Mouse (Mus musculus) adrenal gland (tissue): ENCODE results near the gene Rimkla.

ENCODE experiments used
- intact Hi-C: fragments of 180-260 bp; cut with DNase I; formaldehyde crosslinking; loops from one replicate; pipeline ENCODE4 v1.15.1; 2025

Rimkla gene

DNA sequence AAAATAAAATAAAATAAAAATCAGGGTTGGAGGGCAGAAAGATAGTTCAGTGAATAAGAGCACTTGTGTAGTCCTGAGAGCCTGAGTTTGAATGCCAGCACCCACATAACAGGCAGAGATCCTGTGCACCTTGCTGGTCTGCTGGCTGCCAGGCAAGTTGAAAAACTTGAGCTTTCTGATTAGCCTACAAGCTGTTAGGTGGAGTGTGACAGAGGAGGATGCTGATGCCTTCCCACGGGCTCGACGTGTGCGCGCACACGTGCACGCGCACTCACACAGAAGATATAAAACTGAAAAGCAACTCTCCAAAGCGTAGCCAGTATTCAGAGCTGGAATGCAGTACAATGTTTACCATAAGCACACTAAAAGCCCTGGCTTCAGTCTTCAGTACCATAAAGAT is 19.9 kb downstream of the Rimkla start:
- intact Hi-C loops, result no loop called here

DNA sequence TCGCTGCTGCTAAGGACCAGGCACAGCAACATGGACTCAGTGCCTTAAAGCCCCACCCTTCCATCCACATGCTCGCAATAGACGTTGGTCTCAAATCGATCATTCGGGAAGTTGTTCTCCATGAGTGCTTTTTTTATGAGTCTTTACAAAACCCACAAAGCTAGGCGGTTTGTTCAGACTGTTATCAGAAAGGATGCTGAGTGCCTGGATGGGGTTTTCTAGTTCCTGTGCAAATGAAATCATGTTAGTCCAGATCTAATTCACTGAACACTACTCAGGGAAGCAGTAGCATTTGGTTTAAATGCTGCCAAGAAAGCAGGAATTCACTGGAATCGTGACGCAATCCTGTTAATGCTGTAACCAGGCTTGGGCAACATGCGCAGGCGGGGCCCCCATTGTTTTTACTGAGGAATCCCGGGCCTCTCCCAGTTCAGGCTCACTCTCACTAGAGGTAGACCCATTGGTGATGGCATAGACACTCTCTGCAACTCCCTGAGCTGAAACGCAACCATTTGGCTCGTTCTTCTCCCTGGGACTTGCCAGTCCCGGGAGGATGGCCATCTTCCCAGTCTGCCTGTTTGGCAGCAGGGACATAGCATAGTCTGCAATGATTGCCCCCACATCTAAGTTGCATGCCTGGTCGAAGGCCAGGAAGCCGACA is 24.6 kb downstream of the Rimkla start:
- intact Hi-C loops, result loop anchor here (10.0 kb wide), 1 partner anchor 73 kb away; no protein-coding TSS in a partner anchor

DNA sequence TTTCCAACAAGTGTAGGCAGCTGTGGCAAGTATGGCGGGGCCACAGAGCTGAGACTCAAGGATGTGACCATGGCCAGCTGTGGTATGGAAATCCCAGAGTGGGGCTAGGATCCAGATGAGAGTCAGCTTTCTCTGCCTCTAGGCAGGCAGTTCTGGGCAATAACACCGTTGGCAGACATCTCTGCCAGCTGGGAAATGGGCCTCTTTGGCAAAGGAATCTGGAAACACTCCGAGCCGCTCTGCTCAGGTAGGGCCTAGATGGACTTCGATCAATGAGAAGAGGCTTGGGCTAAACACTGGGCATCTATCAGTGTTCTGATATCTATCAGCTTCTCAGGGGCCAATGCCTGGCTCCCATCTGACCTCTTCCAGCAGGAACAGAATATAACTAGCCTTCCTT is 26.6 kb downstream of the Rimkla start:
- intact Hi-C loops, result loop anchor here (10.0 kb wide), 1 partner anchor 71 kb away; no protein-coding TSS in a partner anchor

DNA sequence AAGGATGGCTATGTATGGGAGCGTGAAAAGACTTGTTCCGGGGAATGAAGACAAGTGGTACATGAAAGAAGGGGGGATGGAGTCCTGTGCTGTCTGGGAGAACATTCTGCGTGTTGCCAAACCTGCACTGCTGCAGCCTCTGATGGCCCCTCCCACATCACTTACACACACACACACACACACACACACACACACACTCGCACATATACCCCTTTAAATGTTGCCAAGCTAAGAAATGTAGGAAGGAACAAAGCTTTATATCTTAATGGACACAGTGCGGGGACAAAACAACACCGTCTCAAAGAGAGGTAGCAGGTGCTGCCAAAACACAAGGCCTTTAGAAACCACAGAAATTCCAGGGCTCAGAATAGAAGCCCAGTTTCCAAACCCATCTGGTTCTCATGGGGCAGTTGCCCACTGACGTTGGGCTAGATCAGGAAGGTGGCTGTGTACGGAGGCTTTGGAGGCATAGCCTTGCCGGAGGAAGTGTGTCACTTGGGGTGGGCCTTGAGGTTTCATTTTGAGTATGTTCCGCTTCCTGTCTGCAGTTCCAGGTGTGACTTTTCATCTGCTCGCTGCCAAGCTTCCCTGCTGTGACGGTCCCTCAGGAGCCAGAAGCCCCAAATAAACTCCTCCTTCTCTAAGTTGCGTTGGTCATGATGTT is 28.5 kb downstream of the Rimkla start:
- intact Hi-C loops, result loop anchor here (10.0 kb wide), 1 partner anchor 69 kb away; no protein-coding TSS in a partner anchor

DNA sequence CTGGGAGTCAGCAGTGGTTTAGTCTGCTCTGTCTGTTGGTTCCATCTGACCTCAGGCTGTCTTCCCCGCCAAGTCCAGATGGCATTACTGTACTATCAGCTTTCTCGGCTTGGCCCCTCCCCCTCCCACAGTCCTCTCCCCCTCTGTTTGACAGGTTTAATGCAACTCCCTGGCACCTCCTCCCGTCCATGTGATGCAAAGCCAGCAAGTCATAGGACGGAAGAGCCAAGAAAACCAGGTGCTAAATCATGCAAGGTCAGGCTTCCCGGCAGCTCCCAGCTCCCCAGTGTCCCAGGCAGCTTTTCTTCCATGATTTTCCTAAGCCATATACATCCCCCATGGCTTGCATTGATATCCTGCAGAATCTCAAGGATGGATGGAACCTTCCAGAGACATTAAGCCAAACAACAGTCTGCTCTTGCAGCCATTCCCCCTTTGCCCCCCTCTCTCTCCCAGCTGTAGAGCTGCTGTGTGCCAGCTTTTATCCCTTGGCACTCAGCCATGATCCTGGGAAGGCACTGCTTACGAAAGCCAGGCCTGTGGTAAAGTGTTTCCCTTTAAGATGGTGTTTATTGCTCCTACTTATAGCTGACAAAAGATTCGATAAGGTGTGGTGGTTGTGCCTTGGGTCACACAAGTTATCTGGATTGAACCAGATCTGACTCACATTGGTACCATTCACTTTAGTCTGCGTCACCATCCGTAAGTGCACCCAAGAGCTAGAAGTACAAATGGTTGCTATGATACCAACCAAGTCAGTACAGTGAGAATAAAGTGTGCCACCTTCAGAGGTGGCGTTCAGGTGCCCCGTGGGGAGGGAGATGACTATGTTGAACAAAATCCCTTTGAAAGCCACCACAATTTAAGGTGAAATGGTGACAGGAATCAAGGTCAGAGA is 29.3 kb downstream of the Rimkla start:
- intact Hi-C loops, result loop anchor here (10.0 kb wide), 1 partner anchor 68 kb away; no protein-coding TSS in a partner anchor

DNA sequence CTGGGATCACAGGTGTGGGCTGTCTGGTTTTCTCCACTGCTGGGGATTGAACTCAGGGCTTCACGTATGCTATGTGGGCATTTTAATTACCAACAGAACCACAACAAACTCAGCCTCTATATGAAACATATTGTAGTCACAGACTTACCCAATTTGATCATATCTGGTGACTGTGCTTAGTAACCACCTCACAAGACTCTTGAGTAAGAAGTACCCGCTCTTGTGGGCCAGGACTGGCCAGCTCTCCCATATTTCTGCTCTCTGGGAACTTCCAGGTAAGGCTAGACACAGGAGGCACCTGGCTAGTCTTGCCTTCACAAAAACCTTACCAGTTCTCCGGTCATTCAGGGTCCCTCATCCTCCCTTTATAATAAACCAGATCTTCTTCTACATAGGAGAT is 30.0 kb downstream of the Rimkla start:
- intact Hi-C loops, result loop anchor here (10.0 kb wide), 1 partner anchor 68 kb away; no protein-coding TSS in a partner anchor

DNA sequence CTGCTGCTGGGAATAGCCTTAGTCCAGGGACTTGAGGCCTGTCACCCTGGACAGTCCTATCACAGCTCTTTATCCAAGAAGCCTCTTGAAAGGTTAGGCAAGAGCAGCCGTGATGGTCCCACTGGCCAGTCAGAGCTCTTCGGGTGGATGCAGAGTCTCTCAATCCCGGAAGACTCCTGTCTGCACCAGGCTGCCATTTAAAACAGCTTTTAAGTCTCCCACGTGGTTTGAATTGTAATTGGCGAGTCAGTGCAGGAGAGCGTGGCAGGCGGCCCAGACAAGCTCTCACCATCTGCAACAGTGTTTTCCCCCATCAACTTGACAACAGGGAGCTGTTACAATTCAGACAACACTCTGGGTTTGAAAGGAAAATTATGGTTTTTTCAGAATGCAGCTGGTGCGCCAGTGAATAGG is 31.7 kb downstream of the Rimkla start:
- intact Hi-C loops, result loop anchor here (10.0 kb wide), 1 partner anchor 66 kb away; no protein-coding TSS in a partner anchor

DNA sequence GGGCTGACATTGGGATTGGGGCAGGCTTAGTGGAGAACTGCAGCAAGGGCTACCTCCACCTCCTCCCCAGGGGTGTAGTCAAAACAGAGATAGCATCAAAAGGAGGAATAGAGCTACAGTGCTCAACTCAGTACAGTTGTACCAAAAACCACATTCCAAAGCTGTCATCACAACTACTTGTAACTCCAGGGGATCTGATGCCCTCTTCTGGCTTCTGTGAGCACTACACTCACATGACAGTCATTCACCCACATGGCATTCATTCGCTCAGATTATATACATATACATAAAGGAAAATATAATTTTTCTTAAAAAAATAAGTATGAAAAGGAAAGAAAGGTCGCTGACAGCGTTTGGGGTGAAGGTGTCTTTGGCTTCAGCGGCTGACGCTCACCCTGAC is 32.1 kb downstream of the Rimkla start:
- intact Hi-C loops, result loop anchor here (10.0 kb wide), 1 partner anchor 65 kb away; no protein-coding TSS in a partner anchor

DNA sequence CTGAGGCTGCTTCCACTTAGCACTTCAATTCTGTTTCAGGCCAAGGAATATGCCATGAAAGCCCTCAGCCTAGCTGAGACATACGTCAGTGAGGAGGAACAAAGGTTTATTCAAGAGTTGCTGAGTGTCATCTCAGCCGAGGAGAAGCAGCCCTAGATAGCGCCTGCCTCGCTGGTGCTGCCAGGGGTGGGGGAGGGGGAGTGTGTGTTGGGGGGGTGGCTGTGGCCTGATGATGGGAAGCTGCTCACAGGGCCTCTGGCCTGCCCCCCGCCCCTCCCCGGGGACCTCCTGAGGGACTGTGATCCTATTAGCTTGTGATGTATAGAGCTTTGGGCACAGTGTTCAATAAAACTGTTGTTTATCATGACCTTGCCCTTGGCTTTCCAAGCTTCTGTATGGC is 38.9 kb downstream of the Rimkla start:
- intact Hi-C loops, result no loop called here

DNA sequence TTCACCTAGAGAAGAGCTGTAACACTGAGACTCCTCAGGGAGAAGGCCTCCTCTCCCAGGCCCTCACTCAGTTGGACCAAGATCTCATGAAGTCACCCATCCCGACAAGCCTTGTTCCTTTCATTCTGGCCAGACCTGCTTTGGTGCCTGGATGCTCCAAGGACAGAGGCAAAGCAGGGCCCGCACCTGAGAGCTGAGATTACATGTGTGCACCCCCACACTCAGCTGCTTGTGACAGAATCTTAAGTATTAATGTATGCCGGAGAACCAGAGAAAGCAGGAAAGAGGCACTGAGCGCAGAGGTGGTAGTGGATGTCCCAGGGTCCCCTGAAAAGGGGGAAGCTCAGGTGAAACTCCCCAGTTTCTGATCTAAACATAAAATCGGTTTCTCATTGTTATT is 39.3 kb downstream of the Rimkla start:
- intact Hi-C loops, result no loop called here

DNA sequence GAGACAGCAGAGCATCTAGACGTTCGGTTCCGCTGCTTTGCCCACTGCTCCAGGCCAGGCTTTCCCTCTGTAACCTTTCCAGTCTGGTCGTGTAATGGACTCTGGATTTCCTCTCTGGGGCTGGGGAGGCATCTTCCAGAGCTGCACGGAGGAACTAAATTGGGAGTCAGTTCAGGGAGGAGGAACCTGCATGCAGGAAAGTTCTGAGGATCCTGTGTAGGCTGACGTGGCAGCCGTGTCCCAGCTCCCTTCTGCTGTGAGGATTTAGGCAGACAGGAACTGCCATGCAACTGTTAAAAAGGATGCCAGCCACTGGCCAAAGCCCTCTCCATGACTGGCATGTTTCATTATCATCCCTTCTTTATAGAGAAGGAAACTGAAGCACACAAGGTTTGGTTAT is 42.0 kb downstream of the Rimkla start:
- intact Hi-C loops, result no loop called here

DNA sequence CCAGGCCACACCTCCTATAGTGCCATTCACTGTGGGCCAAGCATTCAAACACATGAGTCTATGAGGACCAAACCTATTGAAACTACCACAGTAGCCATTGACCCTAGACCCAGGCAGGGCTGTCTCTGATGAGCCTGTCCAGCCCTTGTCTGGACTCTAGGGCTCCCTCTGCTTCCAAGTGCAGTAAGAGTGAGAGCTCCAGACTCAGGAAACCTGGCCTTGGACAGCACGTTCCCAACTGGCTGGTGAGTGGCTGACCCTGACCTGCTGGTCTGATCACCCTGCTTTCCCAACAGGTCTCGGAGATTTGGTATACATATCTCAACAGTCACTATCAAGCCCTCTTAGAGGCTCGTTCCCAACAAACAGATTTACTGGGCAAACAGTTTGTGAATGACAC is 44.6 kb downstream of the Rimkla start:
- intact Hi-C loops, result no loop called here

DNA sequence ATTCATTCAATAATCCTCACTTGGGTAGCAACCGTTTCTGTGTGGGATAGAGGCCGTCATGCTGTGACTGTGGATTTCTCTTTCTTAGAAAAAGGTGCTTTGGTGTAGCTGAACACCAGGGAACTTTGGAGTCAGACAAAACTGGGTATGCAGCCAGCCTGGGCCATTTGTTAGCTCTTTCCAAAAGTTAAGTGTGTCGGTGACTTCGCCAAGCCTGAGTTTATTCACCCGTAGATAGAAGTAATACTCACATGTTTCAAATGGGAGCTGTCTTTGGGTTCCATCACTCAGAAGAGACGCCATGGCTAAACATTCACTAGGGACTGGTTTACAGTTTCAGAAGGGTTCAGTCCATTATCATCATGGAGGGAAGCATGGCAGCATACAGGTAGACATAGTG is 45.2 kb downstream of the Rimkla start:
- intact Hi-C loops, result no loop called here

DNA sequence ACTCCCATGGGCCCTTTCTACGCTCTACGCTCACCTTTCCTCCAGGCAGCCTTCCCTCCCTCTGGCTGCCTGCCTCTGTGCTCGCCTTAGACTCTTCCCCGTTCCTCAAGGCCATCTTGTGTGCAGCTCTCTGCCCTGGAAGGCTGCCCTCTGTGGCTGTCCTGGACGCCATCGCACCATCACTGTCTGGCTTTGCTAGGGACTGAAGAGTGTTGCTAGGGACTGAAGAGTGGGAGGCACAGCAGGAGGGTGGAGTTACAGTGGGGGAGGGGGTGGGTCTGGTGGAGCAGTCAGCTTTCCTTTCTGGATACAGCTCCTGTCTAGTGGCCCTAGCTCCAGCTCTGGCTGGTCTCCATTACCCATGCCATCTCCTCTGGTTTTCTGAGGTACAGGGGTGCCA is 49.9 kb downstream of the Rimkla start:
- intact Hi-C loops, result no loop called here

DNA sequence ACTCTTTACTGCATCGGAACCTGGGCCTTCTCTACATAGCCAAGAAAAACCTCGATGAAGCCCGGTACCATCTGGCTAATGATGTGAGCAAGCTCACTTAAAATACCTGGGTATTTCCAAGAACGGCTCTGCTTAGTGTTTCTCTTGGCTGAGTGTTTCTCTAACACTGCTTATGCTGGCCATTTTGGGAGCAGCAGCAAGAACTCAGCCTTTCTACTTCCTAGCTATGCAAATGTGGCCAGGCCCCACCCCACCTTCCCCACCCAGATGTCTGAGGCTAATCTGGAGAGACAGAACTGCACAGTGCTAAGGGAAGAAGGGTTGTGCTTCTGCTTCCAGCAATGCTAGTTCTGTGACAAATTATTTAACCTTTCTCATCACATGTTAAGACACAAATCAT is 50.6 kb downstream of the Rimkla start:
- intact Hi-C loops, result no loop called here

DNA sequence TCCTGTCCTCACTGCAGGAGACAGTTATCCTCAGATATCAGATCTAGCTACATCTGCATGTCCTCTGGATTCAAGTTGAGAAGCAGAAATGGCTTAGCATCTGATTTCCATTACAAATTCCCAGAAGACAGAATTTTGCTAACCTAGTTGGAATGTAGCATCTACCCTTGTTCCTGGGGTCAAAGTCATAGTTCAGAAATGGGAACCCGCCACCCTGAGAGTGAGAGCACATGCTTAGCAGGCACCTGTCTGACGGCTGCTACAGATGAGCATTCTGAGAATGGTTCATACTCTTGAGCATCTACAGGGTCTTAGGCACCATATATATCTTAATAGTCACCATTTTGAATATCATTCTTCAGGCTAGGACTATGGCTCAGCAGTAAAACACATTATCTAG is 54.5 kb downstream of the Rimkla start:
- intact Hi-C loops, result no loop called here

DNA sequence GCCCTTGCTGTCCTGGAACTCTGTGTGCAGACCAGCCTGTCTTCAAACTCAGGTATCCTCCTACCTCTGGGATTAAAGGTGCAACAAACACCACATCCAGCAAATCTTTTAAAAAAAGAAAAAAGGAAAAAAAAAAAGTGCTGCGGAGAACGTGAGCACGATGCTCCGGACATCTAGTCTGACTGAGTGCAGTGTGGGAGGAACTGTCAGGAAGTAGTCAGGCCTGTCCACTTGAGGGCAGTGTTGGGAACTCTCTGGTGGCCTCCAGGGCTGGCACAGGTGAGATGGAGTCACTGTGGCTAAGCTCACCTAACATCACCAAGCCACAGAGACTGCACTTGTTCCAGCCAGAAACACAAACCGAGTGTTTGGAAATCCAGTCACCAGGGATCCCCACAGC is 61.8 kb downstream of the Rimkla start:
- intact Hi-C loops, result no loop called here

DNA sequence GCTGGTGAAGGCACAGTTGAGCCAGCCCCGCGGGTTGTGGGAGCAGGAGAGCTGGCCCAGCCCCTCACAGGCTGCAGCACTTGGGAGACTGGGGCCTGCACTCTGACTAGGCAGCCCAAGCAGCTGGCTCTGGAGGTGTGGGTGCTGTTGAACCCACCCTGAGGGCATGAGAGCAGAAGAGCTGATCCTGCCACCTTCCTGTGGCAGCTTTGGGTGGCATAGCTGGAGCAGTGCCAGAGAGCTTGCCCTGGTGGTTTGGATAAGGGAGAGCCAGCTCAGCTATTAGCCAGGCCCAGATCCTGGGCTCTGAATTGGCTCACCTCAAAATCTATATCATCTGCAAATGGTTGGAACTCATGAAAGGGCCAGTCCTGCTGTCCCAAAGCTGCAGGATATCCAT is 64.7 kb downstream of the Rimkla start:
- intact Hi-C loops, result loop anchor here (10.0 kb wide), 1 partner anchor 183 kb away; no protein-coding TSS in a partner anchor

DNA sequence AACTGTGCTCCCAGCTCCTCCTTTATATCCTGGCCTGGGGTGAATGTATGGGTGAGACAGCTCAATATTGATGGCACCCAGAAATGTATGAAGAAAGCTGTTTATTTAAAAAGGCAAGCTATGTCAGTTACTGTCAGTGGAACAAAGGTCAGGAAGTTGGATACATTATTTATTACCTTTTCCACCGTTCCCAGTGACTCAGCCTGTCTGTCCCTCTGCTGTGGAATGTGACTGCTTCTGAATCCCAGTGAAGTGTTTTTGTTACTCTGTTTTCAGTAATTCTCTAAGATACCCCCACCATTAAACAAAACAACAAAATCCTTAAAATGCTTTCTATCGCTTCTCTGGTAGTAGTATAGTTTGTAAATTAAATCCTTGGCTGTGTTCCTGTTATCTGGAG is 66.8 kb downstream of the Rimkla start:
- intact Hi-C loops, result loop anchor here (10.0 kb wide), 1 partner anchor 181 kb away; no protein-coding TSS in a partner anchor

DNA sequence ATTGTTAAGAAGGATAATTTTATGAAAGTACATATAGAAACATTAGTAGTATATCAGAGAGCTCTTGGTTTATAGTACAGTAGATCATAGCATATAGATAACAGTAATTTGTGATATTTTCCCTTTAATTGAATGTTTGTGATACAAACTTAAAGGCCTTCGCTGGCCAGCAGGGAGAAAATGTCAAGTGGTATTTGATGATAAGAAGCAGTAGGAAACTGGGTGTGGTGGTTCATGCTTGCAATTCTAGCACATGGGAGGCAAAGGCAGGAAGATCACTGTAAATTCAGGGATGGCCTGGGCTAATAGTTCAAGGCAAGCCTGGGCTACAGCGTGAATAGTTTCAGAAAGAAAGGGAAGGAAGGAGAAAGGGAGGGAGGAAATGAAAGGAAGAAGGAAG is 67.4 kb downstream of the Rimkla start:
- intact Hi-C loops, result loop anchor here (10.0 kb wide), 1 partner anchor 180 kb away; no protein-coding TSS in a partner anchor

DNA sequence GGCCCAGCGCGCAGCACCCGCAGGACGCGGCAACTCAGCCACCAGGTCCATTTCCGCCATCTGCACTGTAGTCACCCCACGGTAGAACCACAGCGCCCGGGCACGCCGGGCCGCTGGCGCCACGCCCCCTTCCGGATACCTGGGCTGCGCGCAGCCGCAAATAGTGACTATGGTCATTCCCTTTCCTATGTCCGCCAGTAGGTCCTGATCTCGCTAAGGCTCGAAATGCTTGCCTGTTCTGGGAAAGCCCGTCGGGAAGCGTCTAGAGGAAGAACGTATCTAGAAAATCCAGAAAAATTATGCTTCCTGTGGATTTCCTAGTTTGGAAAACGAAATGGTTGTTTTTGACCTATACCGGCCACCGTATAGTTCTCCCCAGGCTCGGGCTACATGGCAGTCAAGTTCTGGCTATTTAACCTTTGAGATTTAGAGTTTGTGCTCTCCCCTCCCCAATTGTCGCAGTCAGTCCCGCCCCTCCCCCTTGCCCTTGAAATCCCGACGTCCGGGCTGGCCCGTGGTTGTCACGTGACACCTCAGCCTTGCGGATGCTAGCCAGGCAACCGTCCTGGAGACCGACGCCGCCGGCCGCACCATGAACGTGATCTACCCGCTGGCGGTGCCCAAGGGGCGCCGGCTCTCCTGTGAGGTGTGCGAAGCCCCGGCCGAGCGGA is 70.0 kb downstream of the Rimkla start, which contains the start of the genes Ppcs and Zmynd12:
TSS of gene Ppcs (minus strand) at position 127 of the 671 bp plus-strand sequence.
TSS of gene Zmynd12 (plus strand) at position 521 of the 671 bp plus-strand sequence.
- intact Hi-C loops, result loop anchor here (5.0 to 10.0 kb wide), 2 partner anchors 115 to 178 kb away; partner anchors contain the start of genes Foxj3 and Frg2f1
